Mouse (Mus musculus): ENCODE data around the gene Dnmt3a. TPM values are rescaled to one million over a fixed set of nuclear protein-coding genes. Genes with fewer than 3 reads are reported as not detected.

Dnmt3a gene
- 126 and 132 TPM in 2 replicates for polyA plus RNA-seq (2015; fragmentation: Nextera tagmentation; extraction: Ambion mirVana)

DNA sequence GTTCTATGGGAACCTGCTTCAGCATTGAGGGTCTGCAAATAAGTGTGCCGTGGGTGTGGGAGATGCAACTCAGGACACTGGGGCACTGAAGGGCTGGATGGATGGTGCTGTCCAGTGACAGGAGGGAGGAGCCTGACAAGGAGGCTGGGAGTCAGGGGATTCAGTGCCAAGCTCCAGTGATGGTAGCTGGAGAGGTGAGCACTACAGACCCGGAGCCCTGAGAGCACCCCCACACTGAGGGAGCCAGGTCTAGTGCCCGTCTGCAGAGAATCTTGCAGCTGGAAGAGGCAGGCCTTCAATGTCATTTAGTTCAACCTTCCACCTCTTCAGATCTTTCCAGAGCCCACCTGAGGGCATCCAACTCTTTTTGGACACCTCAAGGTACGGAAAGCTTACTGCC is at the start of gene Dnmt3a:
Gene Dnmt3a (plus strand): TSS at position 156 of the 400 bp plus-strand sequence.
- Histone ChIP-seq H3K27ac (peak within 1 kb of the TSS; percentile 95), H3K4me1 (replicated peaks) (peaks cover 37% of the 10 kb centered on the region), H3K27me3 (0 out of 2 replicates have a peak, but pooled peaks cover 21% of the 10 kb centered on the region), H3K36me3 (no peaks in the 10 kb centered on the region), H3K9ac (peak within 1 kb of the TSS; percentile 94), H3K4me2 (peak within 1 kb of the TSS; percentile 78), H3K4me3 (peak within 1 kb of the TSS; percentile 85), H3K9me3 (no peaks in the 10 kb centered on the region)
- WGBS: 27% methylated on average over 4 of the region's 4 CpGs
- ATAC-seq (ENCODE audit: low FRiP score): peak; percentile 29

DNA sequence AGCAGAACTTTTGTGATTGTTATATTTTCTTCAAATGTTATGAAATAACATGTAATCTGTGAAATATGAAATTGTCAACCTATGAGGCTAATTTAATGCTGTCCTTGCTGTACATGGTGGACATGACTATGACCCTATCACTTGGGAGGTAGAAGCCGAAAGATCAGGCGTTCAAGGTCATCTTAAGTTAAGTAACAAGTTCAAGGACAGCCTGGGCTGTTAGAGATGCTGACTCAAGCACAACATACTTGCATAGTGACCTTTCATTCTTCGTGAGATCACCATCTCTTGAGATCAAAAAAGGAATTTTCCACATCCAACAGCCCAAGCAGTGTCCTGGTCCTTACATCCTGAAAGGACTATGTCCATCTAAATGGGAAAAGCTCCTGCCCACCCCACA is 49.6 kb upstream of the Dnmt3a start:
- H3K27ac ChIP-seq: no peak overlapping the region
- H3K4me1 ChIP-seq (replicated peaks): peaks cover 6% of the 10 kb centered on the region
- no peak overlapping the region for H3K9ac ChIP-seq
- no peaks in the 10 kb centered on the region for H3K27me3 ChIP-seq
- 96% methylated on average over 3 of the region's 3 CpGs for WGBS
- no peak for ATAC-seq (ENCODE audit: low FRiP score)
- peaks cover 19% of the 10 kb centered on the region for H3K36me3 ChIP-seq
- H3K9me3 ChIP-seq: no peaks in the 10 kb centered on the region
- H3K4me3 ChIP-seq: no peak overlapping the region
- no peak overlapping the region for H3K4me2 ChIP-seq

DNA sequence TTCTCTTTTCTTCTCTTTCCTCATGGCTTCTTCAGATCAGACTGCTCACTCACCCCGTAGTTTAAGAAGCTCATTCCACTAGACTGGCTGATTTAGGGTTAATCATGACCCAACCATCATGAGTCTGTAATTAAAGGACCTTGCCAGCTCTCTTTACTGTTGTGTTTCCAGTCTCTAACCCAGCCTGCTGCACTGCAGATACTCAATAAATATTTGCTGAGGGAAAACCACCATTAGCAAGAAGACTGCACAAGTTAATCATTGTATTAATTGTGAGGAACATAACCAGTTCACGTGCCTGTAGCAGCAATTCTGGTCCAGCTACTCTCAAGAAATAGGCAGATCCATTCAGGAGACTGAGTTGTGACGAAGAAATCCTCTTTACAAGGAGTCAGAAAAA is 47.7 kb upstream of the Dnmt3a start:
- no peak for ATAC-seq (ENCODE audit: low FRiP score)
- H3K4me1 ChIP-seq (replicated peaks): peaks cover 12% of the 10 kb centered on the region
- H3K4me3 ChIP-seq: no peak overlapping the region
- WGBS: 83% methylated on average over 3 of the region's 3 CpGs
- no peaks in the 10 kb centered on the region for H3K9me3 ChIP-seq
- no peak overlapping the region for H3K27ac ChIP-seq
- peaks cover 8% of the 10 kb centered on the region for H3K36me3 ChIP-seq
- no peak overlapping the region for H3K9ac ChIP-seq
- no peaks in the 10 kb centered on the region for H3K27me3 ChIP-seq
- no peak overlapping the region for H3K4me2 ChIP-seq

DNA sequence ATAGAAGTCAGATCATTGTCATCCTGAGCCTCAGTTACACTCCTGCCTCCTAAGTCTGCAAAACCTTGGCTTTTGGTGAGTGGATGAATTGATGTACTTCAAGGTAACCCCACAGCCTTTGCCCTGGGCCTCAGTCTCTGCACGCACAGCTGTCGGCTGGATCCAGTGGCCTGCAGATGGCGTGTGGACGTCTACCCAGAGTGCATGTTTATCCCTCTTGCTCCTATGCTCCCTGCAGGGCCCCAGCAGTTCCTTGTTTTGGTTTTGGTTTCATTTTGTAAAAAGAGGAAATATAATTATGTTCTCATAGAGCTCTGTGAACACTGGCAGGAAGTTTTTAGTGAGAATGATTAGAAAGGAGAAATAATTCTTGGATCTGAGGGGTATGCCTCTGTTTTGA is 46.4 kb upstream of the Dnmt3a start:
- 65% methylated on average over 4 of the region's 4 CpGs for WGBS
- Histone ChIP-seq H3K9ac (no peak overlapping the region), H3K27ac (no peak overlapping the region)

DNA sequence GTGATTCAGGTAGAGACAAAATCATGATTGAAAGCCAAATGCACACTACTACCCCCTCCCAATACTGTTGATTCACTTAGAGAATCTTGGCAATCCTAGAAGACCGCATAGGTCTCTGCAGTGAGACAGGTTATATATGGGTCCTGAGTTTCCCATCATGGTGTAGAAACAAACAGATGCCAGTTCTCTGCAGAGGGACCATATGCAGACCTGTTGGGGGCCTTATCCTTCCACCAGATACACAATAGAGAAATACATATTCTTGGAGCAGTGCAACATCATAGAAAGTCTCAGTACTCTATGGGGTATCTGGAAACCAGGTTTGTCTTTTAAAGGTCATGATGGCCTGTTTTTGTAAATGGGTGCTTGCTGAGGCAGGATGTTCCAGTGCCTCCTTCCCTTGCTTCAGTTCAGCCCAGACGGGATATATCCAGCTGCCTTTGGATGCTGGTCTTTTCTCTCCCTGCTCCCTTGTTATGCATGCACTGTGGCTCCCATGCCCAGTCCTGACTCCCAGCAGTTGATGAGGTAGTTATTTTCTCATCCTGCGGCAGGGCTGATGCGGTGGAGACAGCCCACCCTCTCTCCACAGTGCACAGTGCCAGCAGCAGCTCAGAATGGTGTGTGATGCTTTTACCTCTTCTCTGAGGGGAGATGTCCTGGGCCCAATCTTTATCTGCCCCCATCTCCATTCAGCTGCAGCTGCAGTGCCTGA is 44.8 kb upstream of the Dnmt3a start:
- H3K4me3 ChIP-seq: no peak overlapping the region
- no peak overlapping the region for H3K4me2 ChIP-seq
- ATAC-seq (ENCODE audit: low FRiP score): peak; percentile 89
- WGBS: 56% methylated on average over 4 of the region's 4 CpGs
- no peaks in the 10 kb centered on the region for H3K36me3 ChIP-seq
- H3K9ac ChIP-seq: peak overlapping the region; percentile 35; the same call in 1 of the 2 replicates
- peak overlapping the region; percentile 76 for H3K27ac ChIP-seq
- H3K9me3 ChIP-seq: no peaks in the 10 kb centered on the region
- H3K27me3 ChIP-seq: no peaks in the 10 kb centered on the region
- peaks cover 12% of the 10 kb centered on the region for H3K4me1 ChIP-seq (replicated peaks)

More for the DNA sequence above, 46.4 kb upstream of the Dnmt3a start:
- no peaks in the 10 kb centered on the region for H3K27me3 ChIP-seq
- no peaks in the 10 kb centered on the region for H3K9me3 ChIP-seq
- H3K4me1 ChIP-seq (replicated peaks): peaks cover 12% of the 10 kb centered on the region
- no peak overlapping the region for H3K4me2 ChIP-seq
- no peak for ATAC-seq (ENCODE audit: low FRiP score)
- no peaks in the 10 kb centered on the region for H3K36me3 ChIP-seq
- no peak overlapping the region for H3K4me3 ChIP-seq

DNA sequence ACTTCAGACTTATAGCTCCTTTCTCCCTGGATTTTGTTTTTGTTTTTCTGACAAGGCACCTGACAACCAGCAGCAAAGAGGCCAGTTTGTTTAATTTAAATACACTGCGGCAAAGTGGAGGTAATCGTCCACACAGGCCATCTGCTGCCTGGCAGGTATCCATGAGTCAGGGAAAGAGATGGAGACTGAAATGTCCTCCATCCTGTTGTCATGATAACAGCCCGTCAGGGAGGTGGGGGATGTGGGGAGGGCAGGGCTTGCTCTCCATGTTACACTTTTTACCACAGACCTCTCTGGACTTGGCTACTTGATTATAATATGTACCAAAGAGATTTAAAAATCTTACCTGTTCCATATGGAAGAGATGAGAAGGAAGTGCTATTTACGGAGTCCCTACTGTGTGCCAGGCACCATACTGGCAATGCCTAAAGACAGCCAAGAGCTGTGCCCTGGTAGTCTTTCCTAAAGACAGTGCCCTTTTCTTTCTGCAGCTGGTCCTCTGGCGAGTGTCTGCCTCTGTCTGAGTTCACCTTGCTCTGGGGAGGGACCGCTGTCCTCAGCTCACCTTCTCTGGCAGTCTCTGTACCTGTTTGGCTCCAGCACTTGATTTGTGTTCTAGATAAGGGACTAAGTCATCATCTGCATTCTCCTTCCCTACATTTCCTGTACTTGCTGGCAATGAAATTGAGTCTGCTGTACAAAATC is 44.1 kb upstream of the Dnmt3a start:
- no peak overlapping the region for H3K4me3 ChIP-seq
- H3K4me1 ChIP-seq (replicated peaks): peaks cover 12% of the 10 kb centered on the region
- ATAC-seq (ENCODE audit: low FRiP score): peak; percentile 73; the same call in 1 of the 2 replicates
- H3K27ac ChIP-seq: peak overlapping the region; percentile 76
- 70% methylated on average over 6 of the region's 6 CpGs for WGBS
- H3K9me3 ChIP-seq: no peaks in the 10 kb centered on the region
- no peaks in the 10 kb centered on the region for H3K36me3 ChIP-seq
- H3K9ac ChIP-seq: no peak overlapping the region; the same call in 1 of the 2 replicates
- no peaks in the 10 kb centered on the region for H3K27me3 ChIP-seq
- H3K4me2 ChIP-seq: no peak overlapping the region

DNA sequence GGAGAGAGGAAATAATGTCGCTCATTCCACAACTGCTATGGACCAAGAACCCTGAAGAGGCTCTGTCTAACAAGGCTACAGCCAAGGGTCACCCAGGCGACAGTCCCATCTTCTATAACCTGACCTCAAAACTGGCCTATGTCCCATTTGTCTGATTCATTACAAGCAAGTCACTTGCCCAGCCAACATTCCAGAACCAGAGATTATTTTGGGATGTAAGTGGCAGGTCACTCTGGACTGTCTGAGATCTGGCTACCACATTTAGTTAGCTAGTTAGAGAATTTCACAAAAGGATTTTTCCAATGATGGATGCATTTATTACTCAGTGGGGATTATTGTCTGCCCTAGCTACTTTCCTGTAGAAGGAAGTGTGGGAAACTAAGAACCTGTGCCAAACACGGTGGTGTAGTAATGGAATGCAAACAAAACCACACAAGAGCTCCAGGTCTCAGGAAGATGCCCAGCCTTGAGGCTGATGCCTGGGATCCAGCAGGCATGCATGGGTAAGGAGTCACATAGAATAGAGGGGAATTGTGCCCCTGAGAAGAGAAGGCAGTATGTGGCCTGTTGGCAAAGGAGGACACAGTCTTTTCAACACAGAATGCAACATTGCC is 41.5 kb upstream of the Dnmt3a start:
- no peaks in the 10 kb centered on the region for H3K36me3 ChIP-seq
- no peaks in the 10 kb centered on the region for H3K9me3 ChIP-seq
- ATAC-seq (ENCODE audit: low FRiP score): no peak
- H3K27ac ChIP-seq: no peak overlapping the region
- no peak overlapping the region for H3K9ac ChIP-seq
- no peaks in the 10 kb centered on the region for H3K27me3 ChIP-seq
- WGBS: 86% methylated on average over 3 of the region's 3 CpGs
- H3K4me1 ChIP-seq (replicated peaks): peaks cover 12% of the 10 kb centered on the region
- H3K4me3 ChIP-seq: no peak overlapping the region
- no peak overlapping the region for H3K4me2 ChIP-seq

DNA sequence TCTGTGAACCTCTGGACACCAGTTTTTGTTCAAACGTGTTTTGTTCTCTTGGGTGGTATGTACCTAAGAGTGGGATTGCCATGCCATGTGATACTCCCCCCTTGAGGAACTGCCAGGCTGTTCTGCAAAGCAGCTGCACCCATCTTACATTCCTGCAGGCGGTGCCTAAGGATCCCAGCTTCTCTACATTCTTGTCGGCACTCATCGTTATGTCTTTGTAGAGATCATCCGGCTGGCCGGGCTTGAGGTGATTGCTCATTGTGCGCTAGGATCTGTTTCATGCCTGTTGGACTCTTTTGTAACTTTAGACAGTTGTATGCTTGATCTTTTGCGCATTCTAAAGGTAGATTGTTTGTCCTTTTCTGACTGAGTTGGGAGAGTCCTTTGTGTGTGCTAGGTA is 38.4 kb upstream of the Dnmt3a start:
- WGBS: 43% methylated on average over 8 of the region's 8 CpGs
- H3K27me3 ChIP-seq: no peaks in the 10 kb centered on the region
- H3K4me1 ChIP-seq (replicated peaks): no peaks in the 10 kb centered on the region

DNA sequence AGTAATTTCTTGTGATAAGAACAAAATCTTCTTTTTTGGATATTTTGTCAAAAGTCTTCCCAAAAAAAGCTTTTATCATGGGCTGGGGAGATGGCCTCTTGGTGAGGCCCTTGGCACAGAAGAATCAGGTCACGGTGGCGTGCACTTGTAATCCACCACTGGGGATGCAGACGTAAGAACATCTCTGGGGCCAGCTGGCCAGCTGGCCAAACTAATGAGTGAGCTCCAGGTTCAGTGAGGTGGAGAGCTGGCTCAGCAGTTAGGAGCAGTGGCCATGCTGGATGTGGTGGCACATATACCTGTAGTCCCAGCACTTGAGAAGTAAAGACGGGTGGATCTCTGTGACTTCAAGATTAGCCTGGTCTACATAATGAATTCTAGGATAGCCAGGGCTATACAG is 37.4 kb upstream of the Dnmt3a start:
- 90% methylated on average over 4 of the region's 4 CpGs for WGBS
- Histone ChIP-seq H3K9ac (no peak overlapping the region), H3K4me1 (replicated peaks) (no peaks in the 10 kb centered on the region), H3K27ac (no peak overlapping the region), H3K27me3 (no peaks in the 10 kb centered on the region), H3K4me2 (no peak overlapping the region), H3K9me3 (no peaks in the 10 kb centered on the region), H3K4me3 (no peak overlapping the region), H3K36me3 (peaks cover 8% of the 10 kb centered on the region)
- no peak for ATAC-seq (ENCODE audit: low FRiP score)

More for the DNA sequence above, 38.4 kb upstream of the Dnmt3a start:
- H3K4me2 ChIP-seq: no peak overlapping the region
- no peak overlapping the region for H3K9ac ChIP-seq
- no peaks in the 10 kb centered on the region for H3K9me3 ChIP-seq
- H3K27ac ChIP-seq: no peak overlapping the region
- H3K36me3 ChIP-seq: no peaks in the 10 kb centered on the region
- no peak overlapping the region for H3K4me3 ChIP-seq
- no peak for ATAC-seq (ENCODE audit: low FRiP score)

DNA sequence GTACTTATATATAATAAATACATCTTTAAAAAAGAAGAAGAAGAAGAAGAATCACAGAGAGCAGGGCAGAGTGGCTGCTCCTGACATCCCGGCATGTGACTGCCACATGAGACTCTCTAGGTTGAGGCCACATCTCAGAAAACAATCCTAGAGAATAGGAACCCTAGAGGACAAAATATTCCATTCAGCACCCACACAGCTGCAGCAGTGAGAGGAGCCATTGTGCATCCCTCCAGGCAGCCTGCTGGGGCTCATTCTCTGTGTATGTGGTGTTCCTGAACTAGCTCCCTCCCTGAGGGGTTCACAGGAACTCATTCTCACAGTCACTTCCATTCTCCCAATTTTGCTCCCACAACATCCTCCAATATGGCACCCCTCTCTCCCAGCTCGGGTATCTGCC is 35.3 kb upstream of the Dnmt3a start:
- ATAC-seq (ENCODE audit: low FRiP score): no peak
- no peaks in the 10 kb centered on the region for H3K27me3 ChIP-seq
- WGBS: 65% methylated on average over 2 of the region's 2 CpGs
- no peaks in the 10 kb centered on the region for H3K4me1 ChIP-seq (replicated peaks)
- H3K4me2 ChIP-seq: no peak overlapping the region
- no peak overlapping the region for H3K4me3 ChIP-seq
- no peaks in the 10 kb centered on the region for H3K9me3 ChIP-seq
- H3K27ac ChIP-seq: no peak overlapping the region
- H3K36me3 ChIP-seq: peaks cover 20% of the 10 kb centered on the region
- no peak overlapping the region for H3K9ac ChIP-seq

DNA sequence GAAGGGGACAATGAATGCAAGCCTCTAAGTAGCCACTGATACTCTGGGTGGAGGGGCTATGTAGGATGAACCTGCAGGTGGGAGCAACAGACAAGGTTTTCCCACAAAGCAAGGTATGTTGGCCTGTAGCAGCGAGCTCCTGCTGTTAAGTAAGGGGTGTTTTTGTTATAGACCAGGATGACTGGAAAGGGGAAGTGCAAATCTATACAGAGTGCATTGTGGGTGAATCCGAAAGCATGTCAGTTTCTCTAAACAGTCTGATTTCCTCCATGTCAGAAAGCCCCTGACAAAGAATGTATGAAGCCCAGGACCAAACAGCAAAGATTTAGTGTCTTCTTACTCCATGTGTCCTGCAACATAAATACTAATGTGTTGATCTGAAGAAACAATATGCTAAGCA is 34.7 kb upstream of the Dnmt3a start:
- Histone ChIP-seq H3K27me3 (no peaks in the 10 kb centered on the region), H3K4me3 (no peak overlapping the region), H3K4me2 (no peak overlapping the region), H3K27ac (no peak overlapping the region), H3K9ac (no peak overlapping the region), H3K9me3 (no peaks in the 10 kb centered on the region), H3K4me1 (replicated peaks) (no peaks in the 10 kb centered on the region), H3K36me3 (peaks cover 20% of the 10 kb centered on the region)
- no peak for ATAC-seq (ENCODE audit: low FRiP score)
- WGBS: 92% methylated on average over 2 of the region's 2 CpGs

DNA sequence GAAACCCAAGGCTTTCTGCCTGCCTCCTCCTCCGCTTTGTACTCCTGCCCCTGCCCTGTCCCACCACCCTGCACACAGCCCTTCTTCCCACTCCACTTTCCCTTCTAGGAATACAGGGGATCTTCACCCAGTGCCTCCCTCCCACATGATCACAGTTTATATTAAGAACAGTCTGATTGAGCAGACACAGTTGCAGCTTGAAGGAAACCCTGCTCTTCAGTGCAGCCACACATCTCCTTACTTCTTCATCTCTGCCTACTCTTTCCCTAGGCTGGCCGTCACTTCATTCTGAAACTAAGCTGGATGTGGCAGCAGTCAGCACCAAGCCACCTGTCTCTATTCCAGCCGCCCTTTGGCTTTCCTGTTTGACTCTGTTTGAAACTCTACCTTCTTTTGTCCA is 32.2 kb upstream of the Dnmt3a start:
- no peak overlapping the region for H3K9ac ChIP-seq
- no peaks in the 10 kb centered on the region for H3K27me3 ChIP-seq
- no peak for ATAC-seq (ENCODE audit: low FRiP score)
- no peak overlapping the region for H3K27ac ChIP-seq
- H3K4me3 ChIP-seq: no peak overlapping the region
- no peaks in the 10 kb centered on the region for H3K9me3 ChIP-seq
- WGBS: 94% methylated on average over 3 of the region's 3 CpGs
- H3K4me1 ChIP-seq (replicated peaks): no peaks in the 10 kb centered on the region
- H3K36me3 ChIP-seq: peaks cover 20% of the 10 kb centered on the region
- H3K4me2 ChIP-seq: no peak overlapping the region
